Mouse (Mus musculus): ENCODE data around the gene Irf6.
A peak's percentile ranks its signal among the peaks of the same experiment; 100 is the strongest.

The Irf6 gene

DNA sequence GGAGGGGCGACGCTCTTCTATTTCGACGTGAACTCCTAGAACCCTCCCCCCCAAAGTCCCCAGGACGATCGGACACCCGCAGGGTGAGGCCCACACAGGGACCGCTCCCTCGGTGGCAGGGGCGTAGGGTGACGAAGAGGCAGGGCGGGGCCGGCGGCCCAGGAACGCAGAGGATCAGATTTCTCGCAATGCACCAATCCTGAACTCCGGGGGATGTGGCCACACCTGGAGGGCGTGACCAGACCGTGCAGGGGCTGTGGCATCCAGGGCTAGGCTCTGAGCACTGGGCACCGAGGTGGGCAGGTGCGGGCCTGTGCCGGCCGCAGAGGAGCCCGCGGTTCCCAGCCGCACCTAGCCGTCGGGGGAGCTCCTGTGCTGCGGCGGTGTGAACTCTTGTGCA lies at the start of gene Irf6:
TSS of gene Irf6 (plus strand) at position 240 of the 400 bp plus-strand sequence.
- DNase-seq: no peak

DNA sequence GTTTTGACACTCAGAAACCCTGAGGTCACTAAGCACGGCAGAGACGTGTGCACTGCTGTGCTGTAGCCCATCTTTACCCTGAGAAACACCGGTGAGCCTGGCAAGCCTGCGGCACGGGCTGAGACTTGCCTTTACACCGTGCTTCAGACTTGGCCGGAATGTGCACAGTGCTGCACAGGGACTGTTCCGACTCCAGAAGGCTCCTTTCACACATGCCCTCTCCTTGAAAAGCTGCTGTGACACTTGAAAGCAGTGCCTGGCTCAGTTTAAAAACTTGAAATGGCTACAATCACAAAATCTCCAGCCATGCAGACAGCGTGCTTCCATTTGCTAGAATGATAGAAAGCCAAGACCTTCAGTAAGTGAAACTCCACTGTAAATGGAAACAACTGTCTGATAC lies 40.8 kb upstream of the Irf6 start:
- DNase-seq: no peak

DNA sequence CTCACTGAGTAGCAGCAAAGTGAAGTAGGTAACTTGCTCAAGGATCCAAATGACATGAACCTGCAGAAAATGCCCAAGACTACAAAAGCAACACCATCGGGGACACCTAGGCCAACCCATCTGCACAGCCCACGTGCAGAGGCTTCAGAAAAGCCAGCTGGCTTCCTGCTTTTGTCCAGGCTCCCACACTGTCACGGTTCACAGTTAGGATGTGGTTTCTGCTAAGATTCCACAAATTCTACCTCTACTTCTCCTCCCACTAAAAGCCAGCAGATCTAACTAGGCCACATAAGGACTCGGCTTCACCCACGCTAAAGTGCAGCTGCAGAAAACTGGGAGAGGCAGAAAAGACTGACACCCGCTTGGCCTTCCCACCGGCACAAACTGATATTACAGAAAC lies 30.1 kb upstream of the Irf6 start:
- DNase-seq: no peak

DNA sequence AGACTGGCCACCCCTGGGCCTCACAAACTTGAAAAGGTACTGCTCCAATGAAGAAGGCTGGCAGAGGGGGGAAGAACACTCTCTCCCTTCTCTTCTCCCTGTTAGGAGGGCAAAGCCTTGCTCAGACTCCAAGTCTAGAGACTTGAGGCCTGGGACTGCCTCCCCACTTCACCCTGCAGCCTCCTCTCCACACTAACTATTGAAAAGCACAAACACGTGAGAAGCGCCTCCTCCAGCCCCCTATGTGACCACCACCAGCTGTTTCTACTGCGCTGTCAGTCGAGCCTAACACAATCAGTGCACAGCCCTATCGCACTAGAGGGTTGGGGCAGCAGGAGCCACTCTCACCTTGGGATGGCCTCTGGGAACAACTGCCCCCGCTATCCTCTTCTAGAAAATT lies 29.6 kb upstream of the Irf6 start:
- DNase-seq: no peak

DNA sequence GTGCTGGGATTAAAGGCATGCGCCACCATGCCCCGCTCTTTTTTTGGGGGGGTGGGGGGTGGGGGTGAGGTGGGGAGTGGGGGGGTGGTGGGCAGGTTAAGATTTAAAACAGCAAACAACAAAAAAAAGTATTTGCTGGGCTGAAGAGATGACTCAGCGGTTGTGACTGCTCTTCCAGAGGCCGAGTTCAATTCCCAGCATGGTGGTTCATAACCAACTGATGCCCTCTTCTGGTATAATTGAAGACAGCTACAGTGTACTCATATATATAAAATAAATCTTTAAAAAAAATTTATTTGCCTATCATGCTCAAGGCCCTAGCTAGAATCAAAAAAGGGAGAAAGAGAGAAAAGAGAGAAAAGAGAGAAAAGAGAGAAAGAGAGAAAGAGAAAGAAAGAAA lies 27.1 kb upstream of the Irf6 start:
- peak; percentile 25 to 32 for DNase-seq

DNA sequence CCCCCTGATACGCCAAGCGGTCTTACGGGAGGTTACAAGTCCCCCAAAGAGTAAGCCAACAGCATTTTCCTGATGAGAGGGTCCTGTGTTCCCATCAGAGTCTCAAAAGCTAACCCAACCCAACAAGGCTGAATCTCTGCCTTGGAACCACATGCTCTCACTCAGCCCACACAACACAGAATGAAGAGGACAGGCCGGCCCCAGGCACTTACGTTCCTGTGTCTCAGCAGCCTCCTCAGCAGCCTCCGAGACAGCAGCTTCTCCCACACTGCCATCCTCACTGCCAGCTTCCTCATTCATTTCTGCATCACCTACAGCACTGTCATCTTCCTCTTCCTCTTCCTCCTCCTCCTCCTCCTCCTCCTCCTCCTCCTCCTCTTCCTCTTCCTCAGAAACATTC lies 24.9 kb upstream of the Irf6 start:
- no peak for DNase-seq

DNA sequence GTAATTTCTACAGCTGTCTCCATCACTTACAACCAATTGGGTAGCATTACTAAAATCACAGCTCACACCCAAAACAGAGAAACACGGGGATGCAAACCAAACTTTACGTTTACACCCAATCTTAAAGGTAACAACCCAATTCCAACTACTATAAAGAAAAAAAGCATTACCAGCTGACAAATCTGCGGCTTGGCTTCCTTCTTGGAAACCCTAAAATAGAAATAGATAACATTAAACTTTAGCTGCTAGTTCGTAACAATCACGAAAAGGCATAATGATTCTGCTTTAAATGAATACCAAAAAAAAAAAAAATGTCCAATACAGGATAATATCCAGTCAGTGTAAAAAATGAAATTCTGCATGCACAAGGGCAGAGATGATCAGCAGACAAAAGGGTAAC lies 23.6 kb upstream of the Irf6 start:
- DNase-seq: no peak

DNA sequence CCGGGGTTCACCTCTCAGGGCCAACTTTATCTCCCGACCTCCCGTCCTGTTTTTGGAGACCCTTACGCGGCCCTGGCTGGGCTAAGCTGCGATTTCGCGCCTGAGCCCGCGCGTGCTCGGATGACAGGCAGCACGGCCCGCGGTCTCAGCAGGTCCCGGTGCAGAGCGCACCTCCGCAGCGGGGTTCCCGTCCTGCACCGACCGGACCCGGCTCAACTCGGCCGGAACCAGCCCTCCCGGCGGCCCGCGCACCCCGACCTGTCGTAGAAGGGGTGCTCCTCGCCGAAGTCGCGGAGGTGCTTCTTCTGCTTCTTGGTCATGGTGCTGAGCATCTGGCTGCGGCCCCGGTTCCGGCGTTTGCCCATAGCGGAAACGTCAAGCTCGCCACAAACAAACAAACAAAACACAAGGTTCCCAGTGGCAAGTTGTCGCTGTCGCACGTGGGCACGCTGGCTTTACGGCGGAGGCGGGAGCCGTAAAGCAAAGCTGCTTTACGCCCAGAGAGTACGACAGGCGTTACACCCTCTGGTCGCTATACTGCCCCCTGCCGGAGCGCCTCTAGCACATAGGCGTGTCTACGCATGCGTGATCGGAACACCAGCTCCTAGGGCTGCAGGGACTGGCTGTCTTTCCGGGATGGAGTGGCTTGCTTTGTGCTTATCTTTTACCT lies 23.0 kb upstream of the Irf6 start, which contains the start of gene Diexf:
TSS of gene Diexf (minus strand) at position 487 of the 670 bp plus-strand sequence.
- DNase-seq: peak; percentile 100

DNA sequence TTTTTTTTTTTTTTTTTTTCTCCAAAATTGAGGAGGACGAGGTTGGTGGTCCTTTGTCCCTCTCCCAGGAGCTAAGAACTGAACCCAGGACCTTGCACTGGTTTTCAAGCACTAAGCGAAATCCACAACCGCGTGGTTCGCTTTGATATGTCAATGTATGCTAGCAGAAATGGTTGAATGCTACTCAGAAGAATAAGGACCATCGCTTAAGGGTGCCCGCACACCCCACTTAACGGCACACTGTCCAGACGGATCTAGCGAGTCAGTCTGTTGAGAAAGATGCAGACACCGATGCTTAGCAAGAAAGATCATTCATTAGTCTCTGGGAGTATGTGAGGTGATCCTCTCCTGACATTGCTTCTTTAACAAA lies 22.5 kb upstream of the Irf6 start:
- DNase-seq: no peak

DNA sequence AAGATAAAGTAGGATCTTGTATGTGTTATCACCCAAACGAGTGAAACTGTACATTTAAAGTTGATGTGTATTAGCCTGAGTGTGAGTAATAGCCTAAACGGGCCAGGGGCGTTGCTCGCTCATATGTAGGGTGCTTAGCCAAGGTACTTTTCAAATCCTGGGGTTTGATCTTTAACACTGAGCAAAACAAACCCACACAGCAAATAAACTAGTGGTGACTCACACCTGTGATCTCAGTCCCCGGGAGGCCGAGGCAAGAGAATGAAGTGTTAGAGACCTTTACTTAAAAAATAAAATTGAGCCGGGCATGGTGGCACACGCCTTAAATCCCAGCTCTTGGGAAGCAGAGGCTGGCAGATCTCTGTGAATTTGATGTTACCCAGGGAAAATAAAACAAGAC lies 22.1 kb upstream of the Irf6 start:
- peak in 1 of 2 experiments; percentile 12 for DNase-seq

DNA sequence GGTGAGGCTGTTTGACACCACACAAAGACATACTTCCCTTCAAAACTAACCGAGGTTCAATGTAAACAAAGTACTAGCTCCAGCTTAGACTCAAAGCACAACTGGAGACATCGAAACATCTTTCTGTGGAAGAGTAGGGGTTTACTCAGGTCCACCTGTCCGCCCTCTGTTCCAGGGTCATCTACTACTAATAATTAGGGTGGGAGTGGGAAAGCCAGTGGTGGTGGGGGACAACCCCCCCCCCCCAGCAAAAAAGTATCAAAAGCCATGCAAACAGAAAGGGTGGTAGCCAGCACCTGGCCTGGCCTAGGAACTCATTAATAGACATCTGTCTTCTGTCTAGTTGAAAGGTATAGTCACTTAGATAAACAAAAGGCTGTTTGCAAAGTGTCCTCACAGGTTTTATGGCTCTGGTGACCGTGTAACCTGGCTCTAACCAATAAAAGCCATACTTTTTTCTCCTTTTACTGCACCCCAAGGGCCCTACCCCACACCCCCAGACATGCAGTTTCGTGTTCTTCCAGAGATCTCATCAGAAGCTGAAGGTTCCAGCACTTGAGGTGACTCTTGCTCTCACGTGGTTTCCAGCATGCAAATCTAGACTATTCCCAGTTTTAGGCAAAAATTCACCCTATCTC lies 21.5 kb upstream of the Irf6 start:
- no peak for DNase-seq

DNA sequence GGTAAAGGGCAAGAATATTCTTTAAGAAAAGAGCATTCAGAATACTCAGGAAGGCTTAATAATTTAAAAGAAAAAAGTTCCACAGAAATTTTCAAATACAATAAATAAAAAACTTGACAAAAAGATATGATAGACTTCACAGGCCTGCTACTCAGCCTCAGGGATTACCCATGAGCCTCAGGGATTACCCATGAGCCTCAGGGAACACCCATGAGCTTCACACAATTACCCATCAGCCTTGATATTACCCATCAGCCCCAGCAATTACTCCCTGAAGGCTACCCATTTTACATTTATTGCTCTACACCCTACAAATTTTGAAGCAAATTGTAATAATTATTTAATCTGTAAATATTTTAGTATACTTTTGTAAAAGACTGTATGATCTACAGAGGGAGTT lies 20.5 kb upstream of the Irf6 start:
- no peak for DNase-seq

DNA sequence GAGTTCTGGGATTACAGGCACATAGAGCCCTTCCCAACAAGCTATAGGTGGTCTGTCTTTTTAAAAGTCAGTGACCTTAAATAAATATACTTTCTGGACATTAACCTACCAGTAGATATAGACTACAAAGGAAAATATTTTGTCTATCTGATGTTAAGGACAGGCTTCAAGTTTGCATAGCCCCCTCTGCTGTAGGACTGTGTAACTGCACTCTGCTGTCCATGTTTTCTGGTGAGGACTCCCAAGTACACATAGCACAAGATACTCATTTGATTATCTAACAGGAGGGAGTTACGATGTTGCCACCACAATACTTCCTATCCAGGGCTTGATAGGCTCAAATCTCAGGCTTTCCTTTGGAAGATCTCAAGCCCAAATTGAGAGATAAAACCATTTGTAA lies 19.2 kb upstream of the Irf6 start:
- peak in 1 of 2 experiments; percentile 19 for DNase-seq

DNA sequence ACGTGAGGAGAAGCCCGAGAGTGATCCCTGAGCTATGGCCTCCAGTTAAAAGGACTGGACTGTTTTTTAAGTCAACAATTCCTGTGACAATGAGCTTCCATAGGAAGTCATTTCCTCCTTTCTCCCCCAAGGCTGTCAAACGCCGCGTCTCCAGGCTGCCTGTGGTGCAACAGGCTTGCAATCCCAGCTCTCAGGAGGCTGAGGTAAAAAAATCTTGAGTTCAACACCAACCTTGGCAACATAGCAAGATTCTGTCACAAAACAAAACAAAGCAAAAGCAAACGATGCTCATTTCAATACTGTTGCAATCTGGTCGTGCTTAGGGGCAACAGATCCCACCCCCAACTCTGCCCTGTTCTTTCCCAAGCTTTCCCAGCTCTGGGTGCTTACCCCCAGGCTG lies 14.8 kb upstream of the Irf6 start:
- DNase-seq: no peak

DNA sequence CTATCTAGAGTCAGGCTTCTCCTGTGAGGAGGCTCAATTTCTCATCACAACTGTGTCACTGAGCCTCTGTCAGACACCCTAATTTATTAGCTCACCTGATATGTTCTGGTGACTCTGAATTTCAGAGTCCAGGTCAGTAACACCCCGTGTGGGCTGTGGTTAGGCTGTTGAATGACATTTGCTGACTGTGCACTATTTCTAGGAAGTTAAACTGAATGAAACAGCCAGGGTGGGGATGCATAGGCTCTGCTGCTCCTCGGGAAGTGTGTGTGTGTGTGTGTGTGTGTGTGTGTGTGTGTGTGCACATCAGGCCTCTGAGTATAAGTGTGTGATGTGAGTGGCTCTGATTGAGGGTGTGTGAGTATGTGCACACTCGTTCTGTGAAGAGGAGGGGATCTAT lies 14.2 kb upstream of the Irf6 start:
- no peak for DNase-seq

DNA sequence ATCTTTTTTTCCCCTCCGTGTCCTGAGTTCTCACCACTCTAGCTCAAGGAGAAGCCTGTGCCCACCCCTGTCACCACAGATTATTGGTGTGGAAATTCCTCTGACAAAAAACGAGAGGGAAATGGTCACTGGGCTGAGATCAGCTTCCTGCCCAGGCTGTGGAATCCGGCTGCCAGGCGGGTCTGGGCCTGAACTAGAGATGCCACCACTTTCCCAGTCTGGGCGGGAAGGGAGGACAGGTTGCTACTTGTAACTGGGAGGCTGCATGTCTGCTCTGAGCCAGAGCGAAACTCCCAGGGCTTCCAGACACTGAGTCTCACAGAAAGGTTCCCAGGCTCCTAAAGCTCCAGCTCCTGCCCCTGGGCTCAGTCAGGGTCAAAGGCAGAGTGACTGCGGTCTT lies 11.8 kb upstream of the Irf6 start:
- no peak for DNase-seq

DNA sequence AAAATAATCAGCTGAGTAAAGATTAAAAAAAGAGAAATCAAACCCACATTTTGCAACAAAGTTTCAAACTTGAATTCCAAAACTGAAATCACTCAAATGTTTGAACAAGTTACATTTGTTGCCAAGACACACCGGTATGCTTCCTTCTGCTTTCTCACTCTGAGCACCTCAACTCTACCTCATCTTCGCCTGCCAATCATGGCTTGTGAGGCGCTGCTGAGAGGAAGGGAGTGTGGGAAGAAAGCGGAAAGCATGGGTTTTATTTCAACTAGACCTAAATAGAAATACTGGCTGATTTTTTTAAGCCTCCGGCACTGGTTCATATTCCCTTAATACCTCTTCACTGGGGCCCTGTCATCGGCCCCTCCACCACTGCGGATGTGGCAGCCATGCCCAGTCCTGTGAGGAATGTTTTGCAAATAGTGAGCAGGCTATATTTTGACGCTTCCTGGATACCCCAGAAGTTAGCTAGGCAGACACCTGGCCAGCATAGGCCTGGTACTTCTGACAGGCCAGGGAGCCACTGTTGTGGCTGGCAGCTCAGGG lies 10.3 kb upstream of the Irf6 start:
- no peak for DNase-seq

DNA sequence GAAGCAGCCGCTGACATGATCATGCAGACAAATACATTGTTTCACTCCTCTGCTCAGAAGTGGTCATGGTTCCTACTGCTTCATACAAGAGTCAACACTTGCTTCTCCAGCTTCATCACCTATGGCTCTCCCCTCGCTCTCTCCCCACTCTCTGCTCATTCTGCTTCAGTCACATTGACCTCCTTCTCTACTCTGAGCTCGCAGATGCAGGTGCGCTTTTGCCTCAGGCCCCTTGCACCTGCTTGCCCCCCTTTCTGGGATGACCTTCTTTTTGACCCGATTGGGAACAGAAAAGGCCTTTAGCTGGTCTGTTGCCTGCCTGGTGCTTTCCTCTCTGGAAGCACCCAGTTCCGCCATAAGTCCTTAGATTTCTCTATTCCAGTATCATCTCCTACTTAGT lies 8.4 kb upstream of the Irf6 start:
- DNase-seq: no peak

DNA sequence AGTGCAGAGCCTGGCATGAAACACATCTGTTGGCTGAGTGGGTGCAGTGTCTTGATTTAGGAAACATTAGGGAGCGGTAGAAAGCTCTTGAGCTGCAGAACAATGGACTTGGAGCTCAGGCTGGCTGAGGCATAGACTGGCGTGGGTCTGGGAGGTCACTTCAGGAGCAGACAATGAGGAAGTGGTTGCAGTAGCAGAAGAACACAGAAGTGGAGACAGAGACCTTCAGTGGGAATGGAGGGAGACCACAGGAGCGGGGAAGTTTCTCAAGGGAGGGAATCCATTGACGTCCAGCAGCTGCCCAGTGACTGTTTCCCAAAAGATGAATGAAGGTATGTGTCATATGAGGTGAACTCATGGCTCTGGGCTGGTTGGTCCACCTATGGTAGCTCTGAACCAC lies 7.8 kb upstream of the Irf6 start:
- no peak for DNase-seq

DNA sequence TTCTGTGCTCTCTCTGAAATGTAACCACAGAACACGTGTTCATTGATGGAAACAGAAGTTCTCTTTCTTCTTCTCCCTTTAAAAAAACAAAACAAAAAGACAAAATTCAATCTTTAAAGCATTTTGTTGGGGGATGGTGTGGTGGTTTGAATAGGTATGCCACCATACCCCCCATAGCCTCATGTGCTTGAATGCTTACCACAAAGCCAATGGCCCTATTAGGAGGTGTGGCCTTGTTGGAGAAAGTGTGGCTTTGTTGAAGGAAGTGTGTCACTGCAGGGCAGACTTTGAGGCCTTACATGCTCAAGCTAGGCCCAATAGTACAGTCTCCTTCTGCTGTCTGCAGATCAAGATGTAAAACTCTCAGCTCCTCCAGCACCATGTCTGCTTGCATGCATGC lies 6.5 kb upstream of the Irf6 start:
- no peak for DNase-seq

DNA sequence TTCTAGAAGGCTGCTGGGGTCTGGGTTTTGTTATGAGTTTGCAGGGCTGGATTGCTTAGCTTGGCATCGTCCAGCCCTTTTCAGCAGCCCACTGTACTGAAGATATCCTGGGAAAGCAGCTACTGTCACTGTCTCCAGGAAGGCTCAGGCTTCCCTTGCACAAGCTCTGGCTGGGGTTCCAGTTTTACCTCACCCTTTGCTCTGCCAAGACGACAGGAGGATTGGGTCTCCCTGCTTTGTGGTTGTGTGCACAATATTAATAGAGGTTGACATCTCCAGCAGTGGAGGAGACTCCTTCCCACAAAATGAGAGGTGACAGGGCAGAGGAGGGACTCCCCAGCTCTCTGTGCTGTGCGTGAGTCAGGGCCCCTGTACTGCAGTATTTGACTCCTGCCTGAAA lies 3.7 kb upstream of the Irf6 start:
- peak; percentile 72 to 75 for DNase-seq

DNA sequence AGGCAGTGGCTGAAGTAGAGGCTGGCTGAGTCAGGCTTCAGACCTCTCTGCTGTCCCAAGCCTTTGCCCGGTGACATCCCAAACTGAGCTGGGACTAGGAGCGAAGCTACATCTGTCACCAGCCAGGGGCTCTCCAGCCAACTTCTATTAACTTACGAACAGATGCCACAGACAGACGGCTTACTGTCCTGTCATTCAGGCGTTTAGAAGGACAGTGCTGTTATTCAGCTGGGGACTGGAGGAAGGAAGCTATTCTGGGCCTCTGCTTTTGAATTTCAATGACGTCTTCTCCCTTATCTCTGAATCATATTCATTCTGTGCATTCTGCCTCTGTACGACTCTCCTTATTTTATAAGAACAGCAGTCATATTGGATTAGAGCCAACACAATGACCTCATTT lies 1.8 kb upstream of the Irf6 start:
- peak; percentile 21 to 25 for DNase-seq

DNA sequence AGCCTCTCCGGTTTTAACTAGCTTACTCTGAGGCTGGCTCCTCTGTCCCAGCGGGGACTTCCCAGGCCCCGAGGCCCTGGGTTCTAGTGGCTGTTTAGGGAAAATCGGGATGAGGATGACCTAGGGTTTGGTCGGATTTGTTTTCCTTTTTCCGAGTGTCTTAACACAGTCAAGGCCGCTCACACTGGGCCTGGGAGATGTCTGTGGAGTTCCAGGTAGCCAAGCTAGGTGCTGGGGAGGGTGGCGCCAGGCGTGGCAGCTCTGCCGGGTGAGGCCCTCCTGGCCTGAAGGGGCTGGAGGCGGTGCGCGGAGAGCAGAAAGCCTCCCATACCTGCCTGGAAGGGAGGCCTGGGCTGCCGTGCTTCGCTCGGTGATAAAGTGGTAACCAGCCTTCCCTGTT lies 650 bp downstream of the Irf6 start:
- DNase-seq: no peak

DNA sequence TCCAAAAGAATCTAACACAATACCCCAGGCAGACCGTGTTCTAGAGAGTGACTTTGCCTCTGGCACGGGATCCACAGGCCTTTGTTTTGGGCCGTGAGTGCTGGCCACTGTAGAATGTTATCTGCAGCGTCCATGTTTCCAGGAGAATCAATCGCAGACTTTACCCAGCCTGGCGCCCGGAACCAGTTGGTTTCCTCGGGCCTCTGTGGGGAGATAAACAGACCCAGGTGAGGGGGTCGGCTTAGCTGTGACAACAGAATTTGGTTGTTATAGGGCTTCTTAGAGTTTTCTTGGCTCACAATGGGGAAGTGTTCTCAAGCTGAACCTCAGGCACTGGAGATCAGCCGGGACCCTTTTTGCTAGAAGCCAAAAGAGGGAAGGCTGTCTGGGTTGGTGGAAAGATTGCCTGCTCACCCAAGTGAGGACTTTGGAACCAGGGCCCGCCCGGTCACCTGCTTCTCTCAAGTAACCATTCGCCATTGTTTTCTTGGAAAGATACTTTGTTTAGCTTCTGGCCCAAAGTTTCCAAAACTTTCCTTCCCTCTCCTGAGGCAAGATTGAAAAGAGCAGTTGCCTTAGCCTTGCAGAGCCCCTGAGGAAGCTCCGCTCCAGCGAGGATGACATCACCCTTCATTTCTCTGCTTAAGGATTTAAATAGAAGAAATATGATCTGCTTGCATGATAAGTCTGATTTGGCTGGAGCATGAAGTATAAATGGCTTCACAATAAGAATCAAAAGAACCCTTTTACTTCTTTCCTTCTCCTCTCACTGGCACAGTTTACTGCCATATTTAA lies 3.6 kb downstream of the Irf6 start:
- no peak for DNase-seq

All from cerebellum, postnatal 10 days (tissue).